7 mouse cellular contexts compared by ENCODE assay signal in the genomic region with DNA sequence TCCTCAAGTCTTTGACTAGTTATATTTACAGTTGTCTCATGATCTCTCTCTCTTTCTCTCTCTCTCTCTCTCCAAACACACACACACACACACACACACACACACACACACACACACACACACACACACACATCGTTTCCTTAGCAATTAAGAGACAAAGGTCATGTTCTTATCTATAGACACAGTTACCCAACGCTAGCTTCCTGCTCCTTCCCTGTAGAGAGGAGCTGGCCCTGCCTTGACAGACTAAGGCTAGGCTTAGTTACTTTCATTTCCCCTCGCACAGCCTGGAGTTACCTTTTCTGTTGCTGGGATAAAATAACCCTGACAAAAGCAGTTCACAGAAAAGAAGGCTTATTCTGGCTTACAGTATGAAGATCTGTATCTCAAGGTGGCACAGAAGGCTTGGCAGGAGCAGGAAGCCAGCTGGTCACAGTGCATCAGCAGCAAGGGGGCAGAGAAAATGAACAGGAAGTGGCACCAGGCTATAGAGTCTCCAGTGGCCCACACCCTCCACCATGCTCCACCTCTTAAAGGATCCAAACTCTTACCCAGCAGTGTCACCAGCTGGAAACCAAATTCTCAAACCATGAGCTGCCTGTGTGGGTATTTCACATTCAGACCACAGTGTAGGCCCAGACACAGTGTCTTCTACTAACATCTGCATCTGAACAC. TPM values are rescaled to one million over a fixed set of nuclear protein-coding genes. Genes with fewer than 3 reads are reported as not detected.
A peak's percentile ranks its signal among the peaks of the same experiment; 100 is the strongest.
DNase-seq lines count a peak whose midpoint lies in the region; ATAC-seq and TF ChIP-seq lines count a peak whose summit lies in the region.
"Not testable (repeated sequence)": the region's sequence is repeated elsewhere in the genome, so short reads cannot be mapped to it uniquely, and the experiment has no call there.

A gene (minus strand): TSS at position 434 of the 675 bp plus-strand sequence.

- H3K4me2 ChIP-seq in intestine, postnatal 0 days (replicated peaks; ENCODE audit: low read depth): peak within 1 kb of the TSS; percentile 61
- H3K4me2 ChIP-seq in liver, embryonic 13.5 days: peak within 1 kb of the TSS; percentile 56

- H3K27ac ChIP-seq in bone marrow, adult 2 months (ENCODE audit: control insufficient read depth, insufficient read depth, low read depth, low read length, poor library complexity): peak within 1 kb of the TSS; percentile 52; the same call in 1 of the 2 replicates
- H3K27ac ChIP-seq in heart, adult 2 months: not testable (repeated sequence)
- H3K27ac ChIP-seq in intestine, postnatal 0 days (ENCODE audit: low read depth, low read length): peak within 1 kb of the TSS; percentile 83
- peak within 1 kb of the TSS; percentile 63 for H3K27ac ChIP-seq in liver, embryonic 13.5 days

- intact Hi-C loops in heart, adult 2 months (cut with DNase I): not testable (repeated sequence)

- peak in 1 of 2 experiments; percentile 13 for DNase-seq in heart, adult 2 months
- not testable (repeated sequence) for DNase-seq in liver, embryonic 13.5 days
- DNase-seq in lung, postnatal 25 days (ENCODE audit: low spot score): peak; percentile 4

- H3K4me3 ChIP-seq in bone marrow, adult 2 months (replicated peaks; ENCODE audit: control insufficient read depth, low read depth, low read length): peak within 1 kb of the TSS; percentile 68
- H3K4me3 ChIP-seq in heart, adult 2 months: not testable (repeated sequence)
- peak within 1 kb of the TSS; percentile 27 for H3K4me3 ChIP-seq in intestine, postnatal 0 days (ENCODE audit: low read depth, low read length)
- peak within 1 kb of the TSS; percentile 46 for H3K4me3 ChIP-seq in liver, embryonic 13.5 days (replicated peaks)

- H3K4me1 ChIP-seq in bone marrow, adult 2 months (ENCODE audit: control insufficient read depth, insufficient read depth, low read length); heart, adult 2 months (ENCODE audit: control insufficient read depth, insufficient read depth, low read length); intestine, postnatal 0 days (replicated peaks; ENCODE audit: control insufficient read depth, insufficient read depth, low read length): not testable (repeated sequence)
- H3K4me1 ChIP-seq in liver, embryonic 13.5 days (replicated peaks): peaks cover 19% of the 10 kb centered on the region

- H3K9ac ChIP-seq in heart, adult 2 months (ENCODE audit: low read depth, low read length); intestine, postnatal 0 days (ENCODE audit: low read depth, low read length); liver, embryonic 13.5 days: not testable (repeated sequence)

- ATAC-seq in CD4-positive, CD25-positive, alpha-beta regulatory T cell, adult 4 months: peak; percentile 96
- peak; percentile 97 for ATAC-seq in intestine, postnatal 0 days
- ATAC-seq in liver, embryonic 13.5 days (ENCODE audit: low read depth): peak; percentile 86
- peak; percentile 76 for ATAC-seq in neutrophil, adult 5-6 weeks (ENCODE audit: extremely low read depth, insufficient number of reproducible peaks, low FRiP score, poor library complexity, severe bottlenecking)

- not testable (repeated sequence) for H3K27me3 ChIP-seq in heart, adult 2 months (ENCODE audit: control insufficient read depth, insufficient read depth, low read length); intestine, postnatal 0 days (replicated peaks; ENCODE audit: control insufficient read depth, insufficient read depth, low read length); liver, embryonic 13.5 days

- TF ChIP-seq CTCF in bone marrow, adult 2 months (IDR thresholded peaks at IDR 0.05; ENCODE audit: control insufficient read depth, insufficient read depth, low read length); heart, adult 2 months (IDR thresholded peaks at IDR 0.05); intestine, postnatal 0 days (IDR thresholded peaks at IDR 0.05; ENCODE audit: low read depth): not testable (repeated sequence)

- WGBS in bone marrow, adult 2 months: 4% methylated on average over 3 of the region's 3 CpGs
- WGBS in heart, adult 2 months: 12% methylated on average over 3 of the region's 3 CpGs
- 25% methylated on average over 3 of the region's 3 CpGs for WGBS in intestine, postnatal 0 days
- WGBS in liver, embryonic 13.5 days (ENCODE audit: insufficient replicate concordance): 13% methylated on average over 3 of the region's 3 CpGs

- not testable (repeated sequence) for H3K79me2 ChIP-seq in heart, adult 2 months (replicated peaks; ENCODE audit: control insufficient read depth, insufficient read depth, low read length)

- TF ChIP-seq EP300 in heart, adult 2 months (IDR thresholded peaks at IDR 0.05; ENCODE audit: insufficient read depth, low read depth, low read length): not testable (repeated sequence)

- H3K9me3 ChIP-seq in intestine, postnatal 0 days (ENCODE audit: control insufficient read depth); liver, embryonic 13.5 days (replicated peaks): not testable (repeated sequence)

- TF ChIP-seq POLR2A in bone marrow, adult 2 months (IDR thresholded peaks at IDR 0.05; ENCODE audit: borderline replicate concordance, control insufficient read depth, low read depth, low read length): not testable (repeated sequence)
- TF ChIP-seq POLR2A in heart, adult 2 months (IDR thresholded peaks at IDR 0.05; ENCODE audit: insufficient read depth, low read depth, low read length): 0 out of 2 replicates have a peak, but pooled peaks have one; percentile 37

- H3K36me3 ChIP-seq in heart, adult 2 months (ENCODE audit: control insufficient read depth, insufficient read depth, low read length); intestine, postnatal 0 days (ENCODE audit: control insufficient read depth, insufficient read depth); liver, embryonic 13.5 days: not testable (repeated sequence)

RNA-seq across cellular contexts. Expression of the gene that starts here (rescaled TPM):
- polyA plus RNA-seq in CD4-positive, CD25-positive, alpha-beta regulatory T cell, adult 4 months (2017; shearing (Covaris generic)): 10 to 100 TPM in 1 of 2 experiments, 1 to 10 TPM in 1; 7.3 to 13.2 TPM
- 1.3 and 7.9 TPM in 2 replicates for polyA plus RNA-seq in bone marrow, adult 2 months (2011; ENCODE audit: insufficient read depth, insufficient read length, low replicate concordance, missing spikeins)
- under 1 TPM; 0.57 TPM for total RNA-seq in heart, adult 2 months (2021)
- polyA plus RNA-seq in heart, adult 2 months (2012; rRNA removed): 0.53 and 0.59 TPM in 2 replicates
- polyA plus RNA-seq in intestine, postnatal 0 days (2015; fragmentation: Nextera tagmentation; extraction: Ambion mirVana): 5.5 and 6.6 TPM in 2 replicates
- 1.4 and 1.6 TPM in 2 replicates for polyA plus RNA-seq in liver, embryonic 13.5 days (2015; fragmentation: Nextera tagmentation; extraction: Ambion mirVana)
- total RNA-seq in neutrophil, adult 5-6 weeks (2017): 21.1 and 25.6 TPM in 2 replicates

Comparison
In these comparisons a context has a peak if more than half of its experiments do, and no peak if none do; other contexts are left out.
1. RNA of the gene that starts here (total RNA-seq): 21.1 to 25.6 TPM in neutrophil, adult 5-6 weeks; 0.57 TPM in heart, adult 2 months; every median in the first group is over 10 times any median in the second.
2. Peak in every context shown above with its lines, with median percentiles within 50 percentile points of each other: ATAC-seq.